Mouse (Mus musculus): ENCODE results near the gene B3gnt7.

The B3gnt7 gene

DNA sequence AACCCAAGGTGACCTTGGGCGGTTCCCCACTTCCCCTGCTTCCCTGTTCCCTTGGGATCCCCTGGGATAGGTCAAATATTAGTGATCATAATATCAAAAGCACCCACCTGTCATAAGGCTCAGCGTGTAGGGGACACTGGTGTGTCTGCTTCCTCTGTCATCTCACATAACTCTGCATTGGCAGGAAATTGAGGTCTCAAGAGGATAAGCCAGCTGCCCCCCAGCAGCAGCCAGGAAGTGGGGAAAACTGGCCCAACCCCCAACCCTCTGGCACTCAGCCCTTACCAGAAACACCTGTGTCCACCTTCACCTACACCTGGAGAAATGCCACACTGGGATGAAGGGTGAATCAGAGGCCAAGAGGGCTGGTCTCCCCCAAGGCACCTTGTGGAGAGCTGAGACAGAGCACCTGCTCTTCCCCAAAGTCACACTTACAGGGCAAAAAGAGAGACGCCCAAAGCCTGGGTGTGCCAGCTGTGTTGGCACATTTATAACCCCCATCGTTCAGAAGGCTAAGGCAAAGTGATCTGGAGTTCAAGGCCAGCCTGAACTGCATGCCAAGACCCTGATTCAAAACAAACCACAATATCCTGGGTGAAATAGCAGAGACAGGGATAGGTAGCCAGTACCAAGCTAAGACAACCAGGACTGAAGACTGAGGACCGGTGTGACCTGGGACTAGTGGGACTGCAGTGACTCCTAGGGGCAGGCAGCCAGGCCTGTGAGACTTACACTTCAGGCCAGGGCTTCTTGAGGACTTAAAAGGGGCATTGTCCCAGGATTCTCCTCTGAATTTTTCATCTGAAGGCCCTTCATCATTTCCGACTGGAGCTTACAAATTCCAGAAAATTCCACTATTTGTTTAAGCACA is 1.2 kb upstream of the B3gnt7 start:
- CTCF ChIA-PET: interaction anchor here (1.0 kb wide), 2 partner anchors 13 to 83 kb away, joined by 3 read pairs; no protein-coding TSS in a partner anchor

DNA sequence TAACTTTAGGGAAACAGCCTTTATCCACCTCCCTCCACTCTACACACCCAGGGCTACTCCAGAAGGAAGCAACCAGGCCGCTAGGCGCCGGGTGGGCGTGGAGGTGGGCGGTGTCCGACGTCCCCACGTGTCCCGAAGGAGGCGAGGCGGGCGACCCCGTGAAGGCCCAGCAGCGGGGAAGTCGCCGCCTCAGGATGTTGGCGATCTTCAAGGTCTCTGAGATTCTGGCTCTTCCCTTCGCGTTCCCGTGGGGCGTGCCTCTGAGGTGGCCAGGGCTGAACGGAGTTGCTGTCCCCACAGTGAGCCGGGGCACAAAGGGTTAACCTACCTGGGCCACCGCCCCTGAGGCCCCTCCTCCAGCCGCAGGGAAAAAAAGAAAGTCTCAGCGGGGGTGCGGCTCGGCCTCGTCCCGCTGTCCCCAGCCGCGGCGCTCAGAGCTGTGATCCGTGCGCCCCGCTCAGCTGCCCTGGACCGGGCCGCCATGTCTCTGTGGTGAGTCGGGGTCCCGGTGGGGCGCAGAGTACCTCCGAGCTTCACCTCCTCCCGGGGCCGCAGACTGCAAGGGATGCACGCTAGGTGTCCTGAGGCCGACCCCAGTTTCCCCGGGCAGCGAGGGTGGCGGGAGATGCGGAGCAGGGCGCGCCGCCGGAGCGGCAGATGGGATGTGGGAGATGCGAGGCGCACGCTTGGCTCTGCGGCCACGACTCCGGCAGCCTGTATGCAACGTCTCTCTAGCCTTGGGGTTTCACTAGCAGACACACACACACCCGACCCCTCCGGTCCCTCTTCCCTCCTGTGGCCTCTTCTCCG is 636 bp downstream of the B3gnt7 start:
- CTCF ChIA-PET: interaction anchor here (0.6 kb wide), 1 partner anchor 36 kb away, joined by 4 read pairs; no protein-coding TSS in a partner anchor

DNA sequence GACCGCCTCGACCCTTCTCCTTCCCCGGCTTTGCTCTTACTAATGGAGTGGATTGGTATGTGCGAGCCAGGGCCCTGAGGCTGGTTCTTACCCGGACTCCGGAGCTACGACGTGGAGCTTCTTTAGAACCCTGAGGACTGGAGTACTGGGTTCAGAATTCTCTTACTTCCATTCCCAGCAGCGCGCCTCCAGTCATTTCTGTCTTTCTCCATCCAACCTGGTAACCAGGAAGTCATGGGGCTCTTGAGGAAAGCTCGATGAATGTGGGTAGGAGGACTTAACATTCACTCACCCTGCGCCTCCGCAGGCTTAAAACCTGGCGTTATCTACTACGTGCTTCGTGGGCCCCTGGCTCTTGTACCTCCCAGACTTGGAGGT is 1.2 kb downstream of the B3gnt7 start:
- CTCF ChIA-PET: interaction anchor here (0.6 kb wide), 1 partner anchor 36 kb away, joined by 4 read pairs; no protein-coding TSS in a partner anchor

DNA sequence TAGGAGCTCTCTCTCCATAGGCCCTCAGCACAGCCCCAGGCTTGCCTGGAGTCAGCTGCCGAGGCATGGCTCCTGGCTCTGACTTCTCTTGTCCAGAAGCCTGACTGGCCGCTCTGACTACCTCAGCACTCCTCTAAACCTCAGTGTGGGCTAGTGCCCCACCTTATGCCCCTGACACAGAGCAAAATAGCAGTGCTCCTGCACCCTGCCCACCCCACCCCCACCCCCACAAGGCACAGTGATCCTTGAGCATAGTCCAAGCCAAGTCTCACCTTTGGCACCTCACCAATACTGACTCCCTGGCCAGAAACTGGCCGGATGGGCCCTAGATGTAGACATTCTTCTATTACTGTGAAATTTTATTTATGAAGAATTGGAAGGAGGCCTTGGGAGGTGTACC is 4.1 kb downstream of the B3gnt7 start:
- CTCF ChIA-PET: no interaction called here

DNA sequence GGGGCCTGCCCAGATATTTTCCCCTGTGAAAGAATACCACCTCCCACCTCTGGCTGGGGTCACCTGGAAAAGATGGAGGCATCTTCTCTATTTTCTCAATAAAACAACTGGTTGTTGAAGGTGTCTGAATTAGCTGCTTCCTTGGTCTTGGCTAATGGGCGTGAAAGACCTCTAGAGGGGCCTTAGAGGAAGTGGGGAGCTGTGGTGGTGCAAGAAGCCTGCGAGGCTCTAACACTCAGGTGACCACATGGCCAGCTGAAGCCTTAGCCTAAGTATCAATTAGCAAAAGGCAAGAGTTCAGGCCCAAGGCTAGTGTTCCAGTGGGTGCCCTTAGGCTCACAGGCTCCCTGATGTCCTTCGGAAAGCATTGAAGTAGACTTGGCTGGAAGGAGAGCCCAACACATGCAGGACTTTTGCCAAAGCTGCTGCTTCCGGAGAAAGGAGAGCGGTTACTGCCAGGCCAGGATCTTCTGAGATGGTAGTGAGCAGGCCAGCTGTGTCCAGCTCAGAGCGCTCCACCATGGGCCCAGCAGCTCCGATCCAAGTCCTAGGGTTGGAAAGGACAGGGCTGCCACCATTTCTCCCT is 4.6 kb downstream of the B3gnt7 start:
- CTCF ChIA-PET: no interaction called here

DNA sequence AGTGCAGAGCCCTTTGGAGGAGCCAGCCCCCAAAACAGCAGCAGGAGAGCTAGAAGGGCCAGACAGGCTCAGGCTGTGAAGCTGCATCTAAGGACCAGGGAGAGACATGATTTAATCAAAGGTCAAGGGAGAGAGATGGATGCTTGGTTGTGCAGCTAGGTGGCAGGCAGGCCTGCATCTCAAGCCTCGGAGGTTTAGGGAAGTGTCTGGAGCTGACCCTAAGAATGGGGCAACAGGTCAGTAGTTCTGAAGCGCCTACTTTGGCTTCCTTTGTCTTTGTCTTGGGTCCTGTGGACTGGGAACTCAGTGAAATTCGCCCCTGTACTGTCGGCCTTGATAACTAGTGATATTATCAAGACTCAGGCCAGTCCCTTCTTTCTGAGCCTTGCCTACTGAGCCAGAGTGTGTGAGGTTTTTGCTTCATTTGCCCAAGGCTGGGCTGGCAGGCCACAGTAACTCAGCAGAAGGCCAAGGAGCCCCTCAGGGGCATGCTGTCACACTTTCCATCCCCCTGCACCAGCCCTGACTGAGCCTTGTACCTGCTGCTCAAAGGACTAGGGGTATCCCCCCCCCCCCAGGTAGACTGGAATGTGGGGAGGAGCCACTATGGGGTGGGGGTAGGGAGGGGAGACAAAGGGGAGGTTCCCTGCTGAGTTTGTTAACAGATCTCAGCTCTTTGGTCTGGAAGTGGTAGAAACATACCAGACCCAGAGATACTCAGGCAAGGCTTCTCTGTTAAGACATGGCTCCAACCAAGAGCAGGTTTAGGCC is 5.4 kb downstream of the B3gnt7 start:
- CTCF ChIA-PET: interaction anchor here (0.6 kb wide), 1 partner anchor 126 kb away, joined by 4 read pairs; no protein-coding TSS in a partner anchor

DNA sequence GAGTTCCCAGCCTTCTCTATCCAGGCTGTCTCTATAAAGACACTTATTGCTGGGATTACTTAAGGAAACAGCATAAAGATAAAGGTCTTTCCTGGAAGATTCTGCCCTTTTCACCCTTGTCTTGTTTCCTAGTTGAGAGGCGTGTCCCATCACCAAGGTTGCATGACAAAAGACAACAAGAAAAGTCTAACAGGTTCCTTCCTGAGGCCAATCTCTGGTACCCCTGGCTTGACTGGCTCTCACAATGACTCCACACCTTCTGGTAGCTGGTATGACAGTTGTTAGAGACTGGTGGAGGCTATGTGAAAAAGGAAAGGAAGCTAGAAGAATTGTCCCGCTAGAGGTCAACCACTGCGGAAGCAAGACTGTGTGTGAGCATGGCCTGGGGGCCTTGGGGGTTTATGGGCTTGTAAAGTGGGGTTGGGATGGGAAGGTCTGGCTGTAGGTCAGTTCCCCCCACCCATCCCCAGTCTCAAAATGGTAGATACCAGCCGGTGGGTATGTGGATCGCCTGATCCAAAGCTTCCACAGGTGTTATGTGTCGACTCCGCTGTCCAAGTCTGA is 6.7 kb downstream of the B3gnt7 start:
- CTCF ChIA-PET: no interaction called here

DNA sequence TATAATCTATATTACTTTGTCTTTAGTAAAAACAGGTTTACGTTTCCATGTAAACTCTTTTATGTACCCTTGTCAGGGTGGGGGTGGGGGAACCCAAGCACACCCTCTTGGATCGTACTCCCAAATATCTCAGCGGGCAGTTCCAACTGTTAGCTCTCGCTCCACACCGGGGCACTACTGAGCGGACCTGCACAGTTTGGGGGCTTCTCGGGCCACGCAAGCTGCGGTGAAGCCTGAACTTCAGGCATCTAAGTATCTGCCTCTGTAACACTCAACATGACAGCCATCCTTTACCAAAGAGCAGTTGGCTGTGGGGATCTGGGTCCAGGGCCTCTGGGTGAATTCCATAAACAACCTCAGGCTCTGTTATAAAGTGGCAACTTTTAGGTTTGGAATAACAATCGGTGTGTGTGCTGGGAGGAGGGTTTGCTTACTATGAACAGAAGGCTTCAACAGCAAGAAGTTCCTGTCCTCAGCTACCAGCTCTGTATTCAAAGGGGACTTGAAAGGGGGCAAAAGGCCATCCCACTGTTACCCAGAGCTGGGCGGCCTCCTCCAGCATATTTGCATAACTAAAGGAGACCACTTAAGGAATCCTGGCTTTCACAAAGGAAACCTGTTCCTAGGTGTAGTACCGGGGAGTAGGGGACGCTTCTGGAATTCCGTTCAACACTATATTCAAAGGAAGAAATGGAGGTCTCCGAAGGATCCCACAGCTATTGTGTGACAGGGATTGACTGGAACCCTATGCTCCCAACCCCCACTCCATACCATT is 8.1 kb downstream of the B3gnt7 start:
- CTCF ChIA-PET: no interaction called here

DNA sequence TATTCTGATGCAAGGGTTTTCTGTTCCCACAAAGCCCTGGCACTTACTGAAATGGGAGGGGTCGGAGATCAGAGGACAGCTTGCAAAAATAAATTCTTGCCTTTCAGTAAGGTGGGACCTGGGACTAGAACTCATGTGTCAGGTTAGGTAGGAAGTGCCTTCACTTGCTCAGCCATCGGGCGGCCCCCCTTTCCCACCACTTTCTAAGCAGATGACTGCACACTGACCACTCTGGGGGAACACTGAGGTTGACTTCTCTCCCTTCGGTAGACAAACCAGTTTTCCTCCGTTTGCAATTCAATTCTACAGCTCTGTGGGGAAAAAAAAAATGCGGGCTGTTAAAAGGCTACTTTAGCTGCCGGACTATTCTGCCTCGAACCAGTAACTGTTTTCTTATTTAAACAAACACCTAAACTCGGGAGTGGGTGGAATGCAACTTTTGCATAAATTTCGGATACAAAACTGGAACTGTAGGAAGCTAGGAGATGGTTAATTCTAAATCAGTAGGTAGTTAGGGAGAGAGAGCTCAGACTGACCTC is 8.9 kb downstream of the B3gnt7 start:
- CTCF ChIA-PET: no interaction called here

DNA sequence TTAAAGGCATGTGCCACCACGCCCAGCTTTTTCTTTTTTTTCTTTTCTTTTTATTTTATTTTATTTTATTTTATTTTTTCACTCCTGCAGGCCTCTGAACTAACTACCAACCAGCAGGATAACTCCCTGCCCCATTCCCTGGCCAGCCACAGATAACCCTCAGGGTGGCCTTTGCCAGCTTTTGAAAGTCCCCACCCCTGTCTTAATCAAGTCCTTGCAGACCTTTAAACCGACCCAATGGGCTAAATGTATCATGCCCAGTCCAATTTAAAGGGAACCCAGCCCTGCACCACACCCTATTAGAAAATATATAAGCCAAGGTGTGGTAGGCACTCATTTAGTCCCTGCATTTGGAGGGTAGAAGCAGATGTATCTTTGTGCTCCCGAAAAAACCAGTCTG is 9.6 kb downstream of the B3gnt7 start:
- CTCF ChIA-PET: no interaction called here

DNA sequence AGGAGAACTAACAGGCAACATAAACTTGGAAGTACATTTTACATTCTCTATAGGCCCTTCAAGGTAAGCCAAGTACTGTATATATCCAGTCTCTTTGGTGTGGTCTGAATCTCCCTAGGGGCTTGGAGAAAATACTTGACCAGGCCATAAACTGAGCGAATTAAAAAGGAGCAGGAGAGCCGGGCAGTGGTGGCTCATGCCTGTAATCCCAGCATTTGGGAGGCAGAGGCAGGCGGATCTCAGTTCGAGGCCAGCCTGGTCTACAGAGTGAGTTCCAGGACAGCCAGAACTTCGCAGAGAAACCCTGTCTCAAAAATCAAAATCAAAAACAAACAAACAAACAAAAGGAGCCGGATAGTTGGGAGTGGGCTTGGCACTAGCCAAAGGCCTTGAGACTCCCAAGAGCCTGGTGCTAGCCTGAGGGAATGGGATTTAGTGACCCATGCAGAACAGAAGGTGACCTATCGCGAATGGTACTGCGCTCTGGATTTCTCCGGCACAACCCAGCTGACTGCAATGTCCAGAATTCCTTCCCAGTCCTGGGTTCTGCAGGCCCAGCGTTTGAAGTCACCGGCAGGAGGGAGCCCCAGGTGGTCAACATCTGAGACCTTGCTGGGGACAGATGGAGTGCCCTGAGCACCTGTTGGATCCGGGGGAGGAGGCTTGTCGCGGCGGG is 10.6 kb downstream of the B3gnt7 start:
- CTCF ChIA-PET: interaction anchor here (1.3 kb wide), 1 partner anchor 11 kb away, joined by 3 read pairs; no protein-coding TSS in a partner anchor

DNA sequence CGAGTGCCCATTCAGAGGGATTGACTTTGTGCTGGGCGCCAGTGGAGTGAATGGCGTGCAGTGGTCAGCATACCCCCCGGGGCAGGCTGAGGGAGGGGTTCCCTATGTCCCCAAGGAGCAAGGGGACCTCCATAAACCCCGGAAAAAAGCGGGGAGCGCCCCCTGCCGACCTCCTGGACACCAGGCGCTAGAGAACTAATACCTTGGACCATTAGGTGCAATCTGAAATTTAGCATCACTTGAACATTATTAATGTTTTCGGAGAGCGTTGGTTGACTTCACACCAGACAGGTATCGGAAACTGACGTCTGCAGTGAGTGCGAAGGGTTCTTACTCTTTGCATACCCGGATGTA is 11.1 kb downstream of the B3gnt7 start:
- CTCF ChIA-PET: interaction anchor here (0.6 to 1.3 kb wide), 2 partner anchors 12 to 374 kb away, joined by 3 read pairs; no protein-coding TSS in a partner anchor

DNA sequence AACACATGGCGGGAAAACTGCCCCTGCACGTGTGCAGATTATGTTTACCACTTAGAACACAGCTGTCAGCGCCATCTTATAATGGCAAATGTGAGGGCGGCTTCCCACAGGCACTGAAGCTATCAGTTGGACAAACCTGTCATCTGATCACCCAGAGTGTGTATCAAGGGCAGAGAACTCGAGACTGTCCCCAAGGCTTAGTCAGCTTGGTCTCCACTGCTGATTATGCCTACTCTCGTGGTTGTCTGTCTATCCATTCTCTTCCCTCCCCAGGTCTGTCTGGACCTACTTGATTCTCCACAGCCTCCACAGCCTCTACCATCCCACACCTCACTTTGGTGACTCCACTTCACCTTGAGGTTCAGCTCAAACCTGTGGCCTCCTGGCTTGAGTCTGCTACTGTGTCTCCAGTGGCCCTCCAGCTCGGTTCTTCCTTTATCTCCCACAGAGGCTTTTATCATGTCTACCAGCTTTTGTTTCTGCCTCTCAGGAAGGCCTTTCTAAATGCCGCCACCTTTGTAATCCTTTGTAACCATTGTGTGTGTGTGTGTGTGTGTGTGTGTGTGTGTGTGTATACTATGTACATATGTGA is 18.3 kb downstream of the B3gnt7 start:
- CTCF ChIA-PET: interaction anchor here (0.7 kb wide), 1 partner anchor 142 kb away, joined by 3 read pairs; no protein-coding TSS in a partner anchor

DNA sequence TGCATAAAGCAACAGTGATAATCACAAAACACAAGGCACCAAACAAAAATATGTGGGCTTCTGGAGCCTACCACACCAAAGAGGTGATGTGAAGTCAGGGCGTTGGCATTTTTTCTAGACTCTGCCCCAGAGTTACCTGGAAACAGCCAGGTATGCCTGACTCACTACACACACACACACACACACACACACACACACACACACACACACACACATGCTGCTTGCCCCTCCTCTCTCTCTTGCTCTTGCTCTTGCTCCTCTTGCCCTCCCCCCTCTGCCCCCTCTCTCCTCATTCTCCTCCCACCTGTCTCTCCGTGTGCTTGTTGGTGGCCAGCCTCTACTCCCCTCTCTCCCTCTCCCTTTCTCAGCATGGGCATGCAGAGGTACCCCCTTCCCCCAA is 33.7 kb downstream of the B3gnt7 start:
- CTCF ChIA-PET: no interaction called here

DNA sequence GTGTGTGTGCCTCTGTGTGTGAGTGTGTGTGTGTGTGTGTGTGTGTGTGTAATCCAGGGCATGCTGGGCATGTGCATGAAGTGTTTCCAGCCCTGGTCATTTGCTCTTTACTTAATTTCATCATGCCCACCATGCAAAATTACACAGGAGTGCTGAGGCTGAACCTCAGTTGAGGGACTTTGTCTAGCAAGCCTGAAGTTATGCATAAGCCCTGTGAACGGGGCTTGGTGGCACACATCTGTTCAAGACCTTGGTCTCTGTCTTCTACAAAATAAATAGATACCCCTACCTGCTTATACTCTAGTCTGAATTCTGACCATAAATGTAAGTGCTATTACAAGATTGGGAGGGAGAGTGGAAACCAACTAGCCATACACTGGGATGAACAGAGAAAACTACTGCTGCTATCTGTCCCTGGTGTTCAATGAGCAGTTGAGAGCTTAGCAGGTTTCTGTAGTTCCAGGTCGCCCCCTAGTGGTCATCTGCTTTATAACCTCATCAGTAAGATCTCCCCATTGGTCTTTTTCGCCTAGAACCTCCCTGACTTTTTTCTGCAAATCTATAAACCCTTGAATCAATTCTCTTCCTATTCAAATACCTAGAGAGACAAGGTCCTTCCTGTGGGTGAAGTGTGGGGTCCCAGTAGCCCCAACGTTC is 36.7 kb downstream of the B3gnt7 start:
- CTCF ChIA-PET: interaction anchor here (0.6 to 1.3 kb wide), 3 partner anchors 35 to 1377 kb away, joined by 3 to 23 read pairs (median 4); no protein-coding TSS in a partner anchor

DNA sequence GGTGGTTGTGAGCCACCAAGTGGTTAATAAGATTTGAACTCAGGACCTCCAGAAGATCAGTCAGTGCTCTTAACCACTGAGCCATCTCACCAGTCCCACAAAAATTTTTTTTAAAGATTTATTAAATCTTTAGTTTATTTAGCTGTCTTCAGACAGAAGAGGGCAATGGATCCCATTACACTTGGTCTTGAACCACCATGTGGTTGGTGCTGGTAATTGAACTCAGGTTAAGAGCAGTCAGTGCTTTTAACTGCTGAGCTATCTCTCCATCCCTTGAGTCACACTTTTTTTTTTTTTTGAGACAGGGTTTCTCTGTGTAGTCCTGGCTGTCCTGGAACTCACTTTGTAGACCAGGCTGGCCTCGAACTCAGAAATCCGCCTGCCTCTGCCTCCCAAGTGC is 38.5 kb downstream of the B3gnt7 start:
- CTCF ChIA-PET: interaction anchor here (0.6 kb wide), 1 partner anchor 42 kb away, joined by 9 read pairs; no protein-coding TSS in a partner anchor

DNA sequence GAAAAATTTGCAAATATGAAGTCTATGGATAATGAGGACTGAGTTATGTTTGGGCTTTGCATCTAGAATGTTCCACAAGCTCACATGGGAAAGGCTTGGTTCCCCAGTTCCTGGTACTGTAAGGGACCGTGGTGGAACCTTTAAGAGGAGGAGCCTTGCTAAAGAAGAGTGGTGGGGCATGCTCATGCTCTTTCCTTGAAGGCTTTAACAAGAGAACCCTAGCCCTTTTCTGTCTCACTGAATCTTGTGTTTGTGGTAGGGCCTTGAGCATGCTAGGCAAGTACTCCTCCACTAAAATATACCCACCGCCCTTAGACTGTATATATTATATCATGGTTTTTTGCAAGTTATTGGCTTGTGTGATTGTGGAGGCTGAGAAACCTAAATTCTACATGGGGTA is 39.7 kb downstream of the B3gnt7 start:
- CTCF ChIA-PET: no interaction called here

DNA sequence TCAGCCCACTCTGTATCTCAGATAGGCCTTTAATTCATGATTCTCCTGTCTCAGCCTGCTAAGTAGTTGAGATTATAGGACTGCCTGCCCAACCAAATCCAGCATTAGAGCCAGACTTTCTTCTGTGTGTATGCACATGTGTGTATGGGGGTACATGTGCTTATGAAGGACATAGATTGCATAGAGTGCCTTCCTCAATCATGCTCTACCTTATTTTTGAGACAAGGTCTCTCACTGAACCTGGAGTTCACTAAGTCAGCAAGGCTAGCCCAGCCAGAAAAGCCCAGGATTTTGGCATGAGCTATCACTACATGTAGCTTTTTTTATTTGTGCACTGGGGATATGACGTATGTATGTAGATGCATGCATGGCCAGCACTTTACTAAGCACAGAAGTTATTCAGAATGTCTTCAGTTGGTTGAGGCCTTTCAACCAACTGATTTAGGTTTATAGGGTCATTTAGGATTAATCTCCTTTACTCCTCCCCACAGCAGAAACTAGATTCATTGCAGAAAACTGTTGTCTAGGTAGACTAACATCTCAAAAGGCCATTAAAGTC is 40.5 kb downstream of the B3gnt7 start:
- CTCF ChIA-PET: no interaction called here
